Mouse (Mus musculus): ENCODE results near the gene Prom2. TPM values are rescaled to one million over a fixed set of nuclear protein-coding genes. Genes with fewer than 3 reads are reported as not detected.

Gene Prom2
- polyA plus RNA-seq, 1 experiment from 2014 or later: 0.85 TPM

- H3K27me3 ChIP-seq (ENCODE audit: insufficient read depth, poor library complexity, severe bottlenecking): peaks cover 12% of the 10 kb centered on the region; the same call in 1 of the 2 replicates
- peaks cover 57% of the 10 kb centered on the region for H3K4me1 ChIP-seq (replicated peaks)
- peak overlapping the region; percentile 49 for H3K4me3 ChIP-seq
- peak; percentile 57 for DNase-seq (ENCODE audit: low spot score)
- WGBS: 2% methylated on average over 18 of the region's 18 CpGs
- H3K27ac ChIP-seq: peak overlapping the region; percentile 84
- no peaks in the 10 kb centered on the region for H3K9me3 ChIP-seq
- no peaks in the 10 kb centered on the region for H3K36me3 ChIP-seq
These were observed 19.9 kb downstream of the Prom2 start for GRCm38 (mm10) chr2:127521172-127522005.

DNA sequence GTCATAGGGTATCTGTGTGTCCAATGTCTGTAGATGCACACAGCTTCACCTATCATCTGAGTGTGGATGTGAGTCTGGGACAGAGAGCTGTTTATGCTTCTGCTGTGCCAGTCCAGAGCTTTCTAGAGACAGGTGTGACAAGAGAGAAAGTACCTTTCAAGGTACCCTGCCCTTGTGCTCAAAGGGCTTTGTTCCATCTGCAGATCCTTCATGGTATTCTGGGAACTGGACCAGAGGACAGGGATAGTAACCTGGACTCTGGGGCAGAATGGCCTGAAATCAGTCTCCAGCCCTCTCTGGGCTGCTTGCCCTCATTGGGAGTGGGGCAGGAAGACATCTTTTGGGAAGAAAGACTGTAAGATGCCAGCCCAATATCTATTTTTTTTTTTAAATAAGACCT is 21.1 kb downstream of the Prom2 start:
- peaks cover 12% of the 10 kb centered on the region; the same call in 1 of the 2 replicates for H3K27me3 ChIP-seq (ENCODE audit: insufficient read depth, poor library complexity, severe bottlenecking)
- no peak for DNase-seq (ENCODE audit: low spot score)
- no peaks in the 10 kb centered on the region for H3K9me3 ChIP-seq
- peaks cover 57% of the 10 kb centered on the region for H3K4me1 ChIP-seq (replicated peaks)
- no peak overlapping the region for H3K4me3 ChIP-seq
- peak overlapping the region; percentile 84; the same call in 1 of the 2 replicates for H3K27ac ChIP-seq
- no peaks in the 10 kb centered on the region for H3K36me3 ChIP-seq

- no peak for DNase-seq (ENCODE audit: low spot score)
- Histone ChIP-seq H3K36me3 (no peaks in the 10 kb centered on the region), H3K9me3 (no peaks in the 10 kb centered on the region), H3K27ac (no peak overlapping the region), H3K4me3 (no peak overlapping the region), H3K4me1 (replicated peaks) (peaks cover 57% of the 10 kb centered on the region), H3K27me3 (ENCODE audit: insufficient read depth, poor library complexity, severe bottlenecking) (peaks cover 12% of the 10 kb centered on the region; the same call in 1 of the 2 replicates)
- 85% methylated on average over 5 of the region's 5 CpGs for WGBS
These were observed 22.0 kb downstream of the Prom2 start for GRCm38 (mm10) chr2:127519308-127519707.

GRCm38 (mm10) chr2:127518831-127519230 is 22.4 kb downstream of the Prom2 start:
- WGBS: 64% methylated on average over 3 of the region's 3 CpGs
- Histone ChIP-seq H3K9me3 (no peaks in the 10 kb centered on the region), H3K27me3 (ENCODE audit: insufficient read depth, poor library complexity, severe bottlenecking) (peaks cover 12% of the 10 kb centered on the region; the same call in 1 of the 2 replicates), H3K4me3 (no peak overlapping the region), H3K27ac (no peak overlapping the region), H3K4me1 (replicated peaks) (peaks cover 56% of the 10 kb centered on the region), H3K36me3 (no peaks in the 10 kb centered on the region)
- no peak for DNase-seq (ENCODE audit: low spot score)

DNA sequence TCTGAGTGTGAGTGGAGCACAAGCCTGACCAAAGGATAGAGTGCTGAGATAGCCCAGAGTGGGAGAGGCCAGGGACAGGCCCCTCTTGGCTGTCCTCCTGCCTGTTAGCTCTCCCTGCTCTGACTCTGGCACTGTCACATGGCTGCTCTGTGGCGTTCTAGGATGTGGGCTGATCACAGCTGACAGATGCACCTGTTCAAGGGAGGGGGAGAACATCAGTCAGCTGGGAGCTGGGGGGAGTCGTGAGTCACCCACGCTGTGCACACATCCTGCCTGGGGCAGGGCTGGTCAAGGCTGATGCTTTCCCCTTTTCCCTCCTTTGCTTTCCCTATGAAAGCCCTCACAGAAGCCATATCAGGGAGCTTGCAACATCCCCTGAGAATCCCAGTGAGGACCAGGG is 23.0 kb downstream of the Prom2 start:
- Histone ChIP-seq H3K4me3 (no peak overlapping the region), H3K27me3 (ENCODE audit: insufficient read depth, poor library complexity, severe bottlenecking) (peaks cover 12% of the 10 kb centered on the region; the same call in 1 of the 2 replicates), H3K27ac (0 out of 2 replicates have a peak overlapping the region, but pooled peaks have one; percentile 14), H3K36me3 (no peaks in the 10 kb centered on the region), H3K9me3 (no peaks in the 10 kb centered on the region), H3K4me1 (replicated peaks) (peaks cover 51% of the 10 kb centered on the region)
- no peak for DNase-seq (ENCODE audit: low spot score)
- 60% methylated on average over 3 of the region's 3 CpGs for whole genome bisulfite sequencing

GRCm38 (mm10) chr2:127517081-127517480 is 24.2 kb downstream of the Prom2 start:
- 77% methylated on average over 8 of the region's 8 CpGs for WGBS
- no peak overlapping the region for H3K4me3 ChIP-seq
- no peaks in the 10 kb centered on the region for H3K36me3 ChIP-seq
- no peaks in the 10 kb centered on the region for H3K9me3 ChIP-seq
- 0 out of 2 replicates have a peak overlapping the region, but pooled peaks have one; percentile 35 for H3K27ac ChIP-seq
- peaks cover 52% of the 10 kb centered on the region for H3K4me1 ChIP-seq (replicated peaks)
- peaks cover 10% of the 10 kb centered on the region; the same call in 1 of the 2 replicates for H3K27me3 ChIP-seq (ENCODE audit: insufficient read depth, poor library complexity, severe bottlenecking)
- no peak for DNase-seq (ENCODE audit: low spot score)

DNA sequence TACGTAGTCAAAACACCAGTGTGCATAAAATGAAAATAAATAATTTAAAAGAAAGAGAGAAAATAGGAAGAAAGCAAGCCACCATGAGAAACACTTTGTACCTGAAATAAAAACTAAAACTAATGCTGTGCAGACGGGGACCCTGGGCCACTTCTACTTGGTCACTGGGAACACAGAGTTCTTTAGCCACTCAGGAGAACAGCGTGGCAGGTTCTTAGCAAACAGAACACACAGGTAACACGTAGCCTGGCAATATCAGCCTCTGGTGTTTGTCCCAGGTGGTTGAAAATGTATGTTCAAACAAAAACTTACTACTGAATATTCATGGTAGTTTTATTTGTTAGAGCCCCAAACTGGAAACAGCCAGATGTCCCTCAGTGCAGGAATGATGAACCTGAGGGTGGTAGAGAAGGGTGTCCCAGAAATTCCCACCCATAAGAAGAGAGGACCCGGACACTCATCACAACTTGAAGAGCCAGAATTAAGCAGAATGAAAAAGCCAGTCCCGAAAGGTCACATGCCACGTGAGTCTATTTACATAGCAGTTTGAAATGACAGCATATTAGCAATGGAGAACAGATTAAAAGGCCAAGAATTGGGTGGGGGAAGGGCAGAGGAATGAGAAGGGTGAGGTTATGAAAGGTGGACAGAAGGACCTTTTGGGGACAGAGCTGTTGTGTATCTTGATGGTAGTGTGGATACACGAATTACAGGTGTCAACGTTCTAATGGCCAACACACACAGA is 26.7 kb downstream of the Prom2 start:
- DNase-seq (ENCODE audit: low spot score): no peak
- H3K36me3 ChIP-seq: no peaks in the 10 kb centered on the region
- H3K4me1 ChIP-seq (replicated peaks): peaks cover 46% of the 10 kb centered on the region
- no peak overlapping the region for H3K27ac ChIP-seq
- no peaks in the 10 kb centered on the region for H3K9me3 ChIP-seq
- H3K4me3 ChIP-seq: no peak overlapping the region
- 82% methylated on average over 9 of the region's 9 CpGs for WGBS
- H3K27me3 ChIP-seq (ENCODE audit: insufficient read depth, poor library complexity, severe bottlenecking): peaks cover 12% of the 10 kb centered on the region; the same call in 1 of the 2 replicates

DNA sequence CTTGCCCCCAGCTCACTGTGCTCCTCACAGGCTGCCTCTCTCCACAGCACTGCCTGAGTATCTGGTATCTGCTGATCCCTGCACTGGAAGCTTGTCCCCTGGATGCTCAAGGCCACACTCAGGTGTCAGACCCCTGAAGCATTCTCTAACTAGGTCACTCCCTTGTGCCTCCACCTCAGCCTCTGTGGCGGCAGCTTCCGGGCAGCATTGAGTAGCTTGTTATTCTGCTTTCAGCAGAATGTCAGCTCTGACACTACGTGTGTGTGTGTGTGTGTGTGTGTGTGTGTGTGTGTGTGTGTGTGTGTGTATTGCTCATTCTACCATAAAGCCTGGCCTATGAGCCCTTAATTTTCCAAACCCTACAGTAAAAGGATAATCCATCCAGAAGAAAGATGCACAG is 28.0 kb downstream of the Prom2 start:
- WGBS: 66% methylated on average over 3 of the region's 3 CpGs
- no peak for DNase-seq (ENCODE audit: low spot score)
- H3K27me3 ChIP-seq (ENCODE audit: insufficient read depth, poor library complexity, severe bottlenecking): peaks cover 7% of the 10 kb centered on the region; the same call in 1 of the 2 replicates
- no peaks in the 10 kb centered on the region for H3K36me3 ChIP-seq
- 0 out of 2 replicates have a peak overlapping the region, but pooled peaks have one; percentile 23 for H3K27ac ChIP-seq
- H3K9me3 ChIP-seq: no peaks in the 10 kb centered on the region
- H3K4me1 ChIP-seq (replicated peaks): peaks cover 38% of the 10 kb centered on the region
- no peak overlapping the region for H3K4me3 ChIP-seq

DNA sequence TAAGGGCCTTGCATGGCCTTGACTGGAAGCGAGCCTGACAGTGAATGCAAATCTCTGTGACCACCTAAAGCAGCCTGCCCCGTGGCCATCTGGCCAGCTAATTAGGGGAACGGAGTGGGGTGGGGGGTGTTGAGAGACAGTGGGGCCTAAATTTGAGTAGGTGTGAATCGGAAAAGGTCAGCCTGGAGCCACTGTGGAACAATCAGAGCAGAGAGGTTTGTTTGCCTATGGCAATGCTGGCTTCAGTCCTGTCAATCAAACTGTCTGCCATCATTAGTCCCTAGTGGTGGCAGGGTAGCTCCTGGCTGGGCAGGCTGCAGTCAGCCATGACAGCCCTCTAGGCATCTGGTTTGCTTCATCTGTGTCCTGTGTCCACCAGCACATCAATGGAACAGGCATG is 29.8 kb downstream of the Prom2 start:
- peak; percentile 41 for DNase-seq (ENCODE audit: low spot score)
- Histone ChIP-seq H3K27me3 (ENCODE audit: insufficient read depth, poor library complexity, severe bottlenecking) (peaks cover 12% of the 10 kb centered on the region; the same call in 1 of the 2 replicates), H3K9me3 (no peaks in the 10 kb centered on the region), H3K36me3 (no peaks in the 10 kb centered on the region), H3K4me3 (no peak overlapping the region), H3K4me1 (replicated peaks) (peaks cover 44% of the 10 kb centered on the region), H3K27ac (peak overlapping the region; percentile 56)
- WGBS: 32% methylated on average over 4 of the region's 4 CpGs

DNA sequence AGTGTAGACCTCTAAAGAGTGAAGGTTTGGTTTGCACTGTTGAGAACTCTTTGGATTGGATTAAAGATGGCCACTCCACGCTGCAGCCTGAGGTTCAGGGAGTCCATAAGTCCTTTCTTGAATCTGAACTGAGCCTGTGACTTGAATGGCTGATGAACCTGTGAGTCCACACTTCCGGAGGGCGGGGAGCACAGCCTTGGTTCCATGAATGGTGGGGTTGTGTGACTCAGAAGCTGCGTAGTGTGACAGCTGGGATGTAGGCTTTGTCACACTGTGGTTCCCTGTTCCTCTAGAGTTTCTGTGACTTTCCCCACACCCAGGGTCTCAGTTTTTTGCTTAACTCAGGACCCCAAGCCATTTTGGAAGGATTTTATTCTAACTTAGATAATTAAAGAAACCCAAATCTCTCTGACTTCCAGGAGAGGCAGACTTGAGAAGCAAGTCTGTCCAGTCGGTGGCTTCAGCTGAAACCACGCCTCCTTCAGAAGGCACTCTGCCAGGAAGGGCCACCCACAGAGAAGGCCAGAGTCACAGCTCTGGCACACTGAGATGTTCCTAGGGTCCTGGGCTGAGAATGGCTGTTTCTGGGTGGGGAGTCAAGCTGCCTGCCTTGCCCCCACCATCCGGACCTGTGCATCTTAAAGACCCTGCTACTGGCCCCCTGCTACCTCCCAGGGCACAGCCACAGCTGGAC is 33.2 kb downstream of the Prom2 start:
- Histone ChIP-seq H3K9me3 (no peaks in the 10 kb centered on the region), H3K27ac (no peak overlapping the region), H3K4me1 (replicated peaks) (peaks cover 53% of the 10 kb centered on the region), H3K4me3 (no peak overlapping the region), H3K36me3 (no peaks in the 10 kb centered on the region), H3K27me3 (ENCODE audit: insufficient read depth, poor library complexity, severe bottlenecking) (peaks cover 29% of the 10 kb centered on the region)
- no peak for DNase-seq (ENCODE audit: low spot score)
- 63% methylated on average over 7 of the region's 7 CpGs for WGBS

DNA sequence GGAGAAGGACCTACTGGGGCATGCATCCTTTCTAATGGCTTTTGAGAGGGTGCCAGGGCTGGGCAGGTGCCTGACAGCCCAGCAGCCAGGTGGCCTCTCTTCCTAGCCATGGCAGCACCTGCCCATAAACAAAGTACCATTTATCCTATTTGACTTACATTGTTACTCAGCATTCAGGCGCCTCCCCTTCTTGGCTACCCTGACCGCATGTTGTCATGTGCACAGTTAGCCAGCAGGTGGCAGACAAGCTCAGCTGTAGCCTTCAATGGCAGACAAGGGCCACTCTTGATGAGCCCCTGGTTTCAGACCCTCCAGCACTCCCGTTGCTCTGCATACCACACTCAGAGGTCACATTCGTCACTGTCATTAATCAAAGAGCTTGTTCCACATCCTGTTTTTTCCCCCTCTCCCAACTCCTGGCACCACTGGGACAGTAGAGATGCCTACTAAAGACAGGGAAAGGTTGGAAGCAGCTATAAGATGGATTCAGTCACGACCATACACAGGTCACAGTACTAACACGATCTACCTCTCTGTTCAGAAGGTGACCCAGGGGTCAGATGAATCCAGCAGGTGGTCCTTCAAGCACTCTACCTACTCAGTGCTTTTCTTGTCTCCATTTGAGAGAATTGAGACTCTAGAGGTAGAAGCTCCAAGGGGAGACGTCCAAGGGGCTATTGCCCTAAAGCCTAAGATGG is 34.0 kb downstream of the Prom2 start:
- H3K9me3 ChIP-seq: no peaks in the 10 kb centered on the region
- H3K4me1 ChIP-seq (replicated peaks): peaks cover 47% of the 10 kb centered on the region
- no peak overlapping the region for H3K4me3 ChIP-seq
- peak; percentile 86 for DNase-seq (ENCODE audit: low spot score)
- WGBS: 31% methylated on average over 7 of the region's 7 CpGs
- no peaks in the 10 kb centered on the region for H3K36me3 ChIP-seq
- peaks cover 29% of the 10 kb centered on the region for H3K27me3 ChIP-seq (ENCODE audit: insufficient read depth, poor library complexity, severe bottlenecking)
- no peak overlapping the region for H3K27ac ChIP-seq

DNA sequence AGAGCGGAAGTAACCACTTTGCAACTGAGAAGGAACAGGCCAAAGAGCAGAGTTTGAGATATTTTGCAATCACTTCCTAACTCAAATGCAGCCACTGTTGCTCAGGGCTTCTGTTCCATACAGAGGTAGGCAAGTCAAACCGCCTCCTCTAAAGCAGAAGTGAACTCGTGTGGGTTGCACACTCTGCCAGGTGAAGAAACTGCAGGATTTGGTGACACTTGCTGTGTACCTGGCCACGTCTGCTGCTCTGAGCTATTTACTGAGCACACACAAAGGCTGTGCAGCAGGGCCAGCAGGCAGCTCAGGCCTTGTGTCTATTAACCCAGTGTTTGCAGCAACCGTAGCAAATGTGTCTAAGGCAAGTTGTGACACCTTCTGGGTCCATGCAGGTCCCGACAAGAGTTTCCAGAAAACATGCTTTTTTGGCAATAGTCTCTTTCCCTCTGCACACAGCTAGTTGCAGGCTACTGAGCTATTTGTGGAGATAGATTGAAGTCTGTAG is 35.1 kb downstream of the Prom2 start:
- Histone ChIP-seq H3K27ac (no peak overlapping the region), H3K27me3 (ENCODE audit: insufficient read depth, poor library complexity, severe bottlenecking) (peaks cover 29% of the 10 kb centered on the region), H3K36me3 (no peaks in the 10 kb centered on the region), H3K4me3 (no peak overlapping the region), H3K4me1 (replicated peaks) (peaks cover 36% of the 10 kb centered on the region), H3K9me3 (no peaks in the 10 kb centered on the region)
- no peak for DNase-seq (ENCODE audit: low spot score)
- WGBS: 86% methylated on average over 6 of the region's 6 CpGs
